Mouse (Mus musculus) liver, embryonic 16.5 days (tissue): Measurements from ENCODE around the gene Armc8. TPM values are rescaled to one million over a fixed set of nuclear protein-coding genes. Genes with fewer than 3 reads are reported as not detected.

Experiments
- ATAC-seq: fragments of 200-750 bp; cut with Nextera tagmentation; 2 replicates; pipeline ENCODE4 v1.8.0; 2017; ENCODE audit warnings: low read depth, mild to moderate bottlenecking, moderate number of reproducible peaks, moderate library complexity
- H3K27ac ChIP-seq: fragments of 300-500 bp; sonication (generic); 2 replicates; pipeline ENCODE4 v1.5.1; 2014; ENCODE audit warnings: mild to moderate bottlenecking, low read length
- H3K27me3 ChIP-seq: fragments of 300-500 bp; sonication (generic); 2 replicates; pipeline ENCODE4 v1.6.1; 2014; ENCODE audit warnings: low read depth, low read length, mixed read lengths; ENCODE audit not compliant: control insufficient read depth, insufficient read depth
- H3K36me3 ChIP-seq: fragments of 300-500 bp; sonication (generic); 2 replicates; pipeline ENCODE4 v1.6.1; 2014; ENCODE audit warnings: mild to moderate bottlenecking; ENCODE audit not compliant: control insufficient read depth, insufficient read depth
- H3K4me1 ChIP-seq: fragments of 300-500 bp; sonication (generic); 2 replicates; pipeline ENCODE4 v1.6.1; 2014; ENCODE audit warnings: low read depth, low read length, mixed read lengths; ENCODE audit not compliant: control insufficient read depth
- H3K4me2 ChIP-seq: fragments of 300-500 bp; sonication (generic); 2 replicates; pipeline ENCODE4 v1.6.1; 2014; ENCODE audit warnings: low read depth, low read length, mixed read lengths
- H3K4me3 ChIP-seq: fragments of 300-500 bp; sonication (generic); 2 replicates; pipeline ENCODE4 v1.5.1; 2014; ENCODE audit warnings: low read depth, mild to moderate bottlenecking, low read length
- H3K9ac ChIP-seq: fragments of 300-500 bp; sonication (generic); 2 replicates; pipeline ENCODE4 v1.6.1; 2014; ENCODE audit warnings: low read depth, low read length
- H3K9me3 ChIP-seq: fragments of 300-500 bp; sonication (generic); replicated peaks from 2 replicates; pipeline ENCODE4 v1.6.1; 2016; ENCODE audit warnings: low read length; ENCODE audit not compliant: control insufficient read depth
- WGBS: fragments of 180-500 bp; shearing (Covaris S2); extraction: QIAGEN DNeasy Blood & Tissue Kit; methylation state at CpG from one replicate; pipeline ENCODE4 v1.1.7; 2014; ENCODE audit not compliant: insufficient replicate concordance; 5-methylcytosine and 5-hydroxymethylcytosine counted together
- polyA plus RNA-seq: library from polyadenylated mRNA; unstranded; fragments of >200 nt; fragmentation: Nextera tagmentation; extraction: Ambion mirVana; gene quantifications from 2 replicates; pipeline ENCODE4 v1.2.1, GENCODE M21; 2015

The Armc8 gene
- polyA plus RNA-seq, 1 experiment from 2014 or later = 8.3 TPM

DNA sequence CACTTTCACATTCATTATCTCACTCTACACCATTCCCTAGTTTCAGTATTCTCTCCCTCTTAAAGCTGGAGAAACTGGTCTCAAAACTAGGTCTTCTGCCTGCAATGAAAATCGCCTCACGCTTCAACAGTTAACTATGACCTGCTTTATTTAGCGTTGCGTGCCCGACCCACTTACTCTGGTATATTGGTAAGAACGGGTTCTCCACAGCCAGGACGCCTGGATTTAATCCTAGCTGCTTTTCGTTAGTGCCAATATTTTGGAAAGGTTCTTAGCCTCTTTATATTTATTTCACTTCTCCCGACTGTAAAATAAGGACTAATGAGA, 335 bp upstream of the Armc8 start:
- Histone ChIP-seq H3K4me1 (peaks cover 7% of the 10 kb centered on the region), H3K4me3 (peak overlapping the region; percentile 94), H3K27ac (peak overlapping the region; percentile 96), H3K27me3 (no peaks in the 10 kb centered on the region), H3K9me3 (no peaks in the 10 kb centered on the region), H3K36me3 (no peaks in the 10 kb centered on the region), H3K4me2 (peak overlapping the region; percentile 81), H3K9ac (peak overlapping the region; percentile 91)
- no peak for ATAC-seq
- WGBS = under 1% methylated on average over 9 of the region's 9 CpGs

GRCm38 (mm10) chr9:99568023-99568346, 714 bp downstream of the Armc8 start:
- peak overlapping the region; percentile 94 for H3K4me3 ChIP-seq
- no peaks in the 10 kb centered on the region for H3K36me3 ChIP-seq
- H3K4me1 ChIP-seq = peaks cover 7% of the 10 kb centered on the region
- no peaks in the 10 kb centered on the region for H3K9me3 ChIP-seq
- 1% methylated on average over 15 of the region's 15 CpGs for WGBS
- H3K27ac ChIP-seq = peak overlapping the region; percentile 96
- H3K9ac ChIP-seq = peak overlapping the region; percentile 91
- H3K4me2 ChIP-seq = peak overlapping the region; percentile 81
- ATAC-seq = no peak
- no peaks in the 10 kb centered on the region for H3K27me3 ChIP-seq

GRCm38 (mm10) chr9:99563714-99564113, 5.0 kb downstream of the Armc8 start:
- ATAC-seq = peak; percentile 23; the same call in 1 of the 2 replicates
- Histone ChIP-seq H3K36me3 (no peaks in the 10 kb centered on the region), H3K4me3 (no peak overlapping the region), H3K4me1 (peaks cover 5% of the 10 kb centered on the region), H3K9ac (no peak overlapping the region), H3K27me3 (no peaks in the 10 kb centered on the region), H3K9me3 (no peaks in the 10 kb centered on the region), H3K4me2 (no peak overlapping the region), H3K27ac (no peak overlapping the region)
- 8% methylated on average over 11 of the region's 11 CpGs for WGBS

GRCm38 (mm10) chr9:99560389-99560788, 8.3 kb downstream of the Armc8 start:
- H3K27ac ChIP-seq = no peak overlapping the region
- ATAC-seq = no peak
- no peaks in the 10 kb centered on the region for H3K36me3 ChIP-seq
- peaks cover 8% of the 10 kb centered on the region for H3K4me1 ChIP-seq
- 0 out of 2 replicates have a peak overlapping the region, but pooled peaks have one; percentile 8 for H3K4me2 ChIP-seq
- H3K27me3 ChIP-seq = no peaks in the 10 kb centered on the region
- H3K9ac ChIP-seq = no peak overlapping the region
- H3K9me3 ChIP-seq = no peaks in the 10 kb centered on the region
- 79% methylated on average over 3 of the region's 3 CpGs for WGBS
- H3K4me3 ChIP-seq = no peak overlapping the region

DNA sequence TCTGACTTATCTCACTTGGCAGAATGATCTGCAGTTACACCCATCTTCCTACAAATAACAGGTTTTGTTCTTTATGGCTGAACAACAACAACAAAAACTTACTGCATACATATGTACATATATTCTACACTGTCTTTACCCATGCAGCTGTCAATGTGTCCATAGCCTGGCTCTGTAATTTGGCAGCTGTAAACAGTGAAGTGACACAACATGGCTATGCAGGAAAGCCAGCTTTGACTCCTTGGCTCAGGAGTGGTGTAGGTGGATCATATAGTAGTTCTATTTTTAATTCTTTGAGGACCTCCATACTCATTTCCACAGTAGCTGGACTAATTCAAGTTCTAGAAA, 9.2 kb downstream of the Armc8 start:
- H3K4me2 ChIP-seq = no peak overlapping the region
- no peak for ATAC-seq
- peaks cover 8% of the 10 kb centered on the region for H3K4me1 ChIP-seq

GRCm38 (mm10) chr9:99558824-99559556, 9.7 kb downstream of the Armc8 start:
- Histone ChIP-seq H3K4me3 (no peak overlapping the region), H3K27me3 (no peaks in the 10 kb centered on the region), H3K9ac (no peak overlapping the region), H3K9me3 (no peaks in the 10 kb centered on the region), H3K27ac (no peak overlapping the region), H3K4me1 (peaks cover 8% of the 10 kb centered on the region), H3K36me3 (no peaks in the 10 kb centered on the region), H3K4me2 (no peak overlapping the region)
- 29% methylated on average over 7 of the region's 7 CpGs for WGBS
- ATAC-seq = no peak

More for the DNA sequence above, 9.2 kb downstream of the Armc8 start:
- Histone ChIP-seq H3K9me3 (no peaks in the 10 kb centered on the region), H3K27me3 (no peaks in the 10 kb centered on the region), H3K9ac (no peak overlapping the region), H3K36me3 (no peaks in the 10 kb centered on the region), H3K4me3 (no peak overlapping the region), H3K27ac (no peak overlapping the region)

- WGBS = 24% methylated on average over 8 of the region's 8 CpGs
- peak; percentile 58 for ATAC-seq
- no peak overlapping the region for H3K4me2 ChIP-seq
- no peaks in the 10 kb centered on the region for H3K36me3 ChIP-seq
- H3K4me1 ChIP-seq = peaks cover 8% of the 10 kb centered on the region
- no peaks in the 10 kb centered on the region for H3K27me3 ChIP-seq
- H3K9me3 ChIP-seq = no peaks in the 10 kb centered on the region
- H3K27ac ChIP-seq = no peak overlapping the region
- no peak overlapping the region for H3K9ac ChIP-seq
- no peak overlapping the region for H3K4me3 ChIP-seq
Measured at GRCm38 (mm10) chr9:99557580-99558300, 11.0 kb downstream of the Armc8 start.

GRCm38 (mm10) chr9:99555253-99555652, 13.4 kb downstream of the Armc8 start:
- Histone ChIP-seq H3K4me1 (peaks cover 8% of the 10 kb centered on the region), H3K36me3 (no peaks in the 10 kb centered on the region), H3K9ac (no peak overlapping the region), H3K4me2 (no peak overlapping the region), H3K9me3 (no peaks in the 10 kb centered on the region), H3K27me3 (no peaks in the 10 kb centered on the region), H3K4me3 (no peak overlapping the region), H3K27ac (no peak overlapping the region)
- 35% methylated on average over 3 of the region's 3 CpGs for WGBS
- ATAC-seq = no peak

DNA sequence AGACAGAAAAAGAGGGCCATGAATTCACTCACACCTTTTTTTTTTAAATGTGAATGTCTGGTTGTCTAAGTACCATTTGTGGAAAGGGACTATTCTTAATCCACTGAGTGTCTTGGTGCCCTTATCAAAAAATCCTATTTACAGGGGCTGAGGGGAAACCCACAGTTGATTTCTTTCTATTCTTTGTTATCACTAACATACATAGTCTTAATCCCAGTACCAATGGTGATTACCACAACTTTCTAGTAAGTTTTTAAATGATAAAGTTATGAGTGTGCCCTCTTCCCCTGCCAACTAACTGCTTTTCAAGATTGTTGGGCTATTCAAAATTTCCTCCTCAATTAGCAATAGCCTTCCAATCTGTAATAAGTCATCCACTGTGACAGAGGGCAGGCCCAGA, 14.6 kb downstream of the Armc8 start:
- H3K4me3 ChIP-seq = no peak overlapping the region
- H3K27me3 ChIP-seq = no peaks in the 10 kb centered on the region
- peaks cover 8% of the 10 kb centered on the region for H3K4me1 ChIP-seq
- no peaks in the 10 kb centered on the region for H3K36me3 ChIP-seq
- ATAC-seq = no peak
- H3K27ac ChIP-seq = no peak overlapping the region
- H3K9ac ChIP-seq = no peak overlapping the region
- no peaks in the 10 kb centered on the region for H3K9me3 ChIP-seq
- H3K4me2 ChIP-seq = no peak overlapping the region
